Mouse (Mus musculus) brain, embryonic 14.5 days (tissue): Measurements from ENCODE around the gene Cnn2.

Experiments
- CTCF ChIP-seq: fragments of 200-500 bp; IDR thresholded peaks from 2 replicates; pipeline ENCODE4 v1.5.1; 2012; ENCODE audit warnings: inconsistent platforms, mild to moderate bottlenecking, moderate library complexity, borderline replicate concordance; ENCODE audit not compliant: insufficient read depth, insufficient read length; ENCODE audit errors: extremely low read depth
- POLR2A ChIP-seq: fragments of 200-500 bp; IDR thresholded peaks from 2 replicates; pipeline ENCODE4 v1.6.1; 2012; ENCODE audit warnings: mild to moderate bottlenecking, inconsistent platforms, borderline replicate concordance; ENCODE audit not compliant: poor library complexity, insufficient read depth, insufficient read length, severe bottlenecking; ENCODE audit errors: extremely low read depth

- TF ChIP-seq CTCF (no peak), POLR2A (no peak)
Observed at GRCm38 (mm10) chr10:80004233-80004705, 15.9 kb downstream of the Cnn2 start.
